17 mouse cellular contexts compared by ENCODE assay signal in the genomic region with DNA sequence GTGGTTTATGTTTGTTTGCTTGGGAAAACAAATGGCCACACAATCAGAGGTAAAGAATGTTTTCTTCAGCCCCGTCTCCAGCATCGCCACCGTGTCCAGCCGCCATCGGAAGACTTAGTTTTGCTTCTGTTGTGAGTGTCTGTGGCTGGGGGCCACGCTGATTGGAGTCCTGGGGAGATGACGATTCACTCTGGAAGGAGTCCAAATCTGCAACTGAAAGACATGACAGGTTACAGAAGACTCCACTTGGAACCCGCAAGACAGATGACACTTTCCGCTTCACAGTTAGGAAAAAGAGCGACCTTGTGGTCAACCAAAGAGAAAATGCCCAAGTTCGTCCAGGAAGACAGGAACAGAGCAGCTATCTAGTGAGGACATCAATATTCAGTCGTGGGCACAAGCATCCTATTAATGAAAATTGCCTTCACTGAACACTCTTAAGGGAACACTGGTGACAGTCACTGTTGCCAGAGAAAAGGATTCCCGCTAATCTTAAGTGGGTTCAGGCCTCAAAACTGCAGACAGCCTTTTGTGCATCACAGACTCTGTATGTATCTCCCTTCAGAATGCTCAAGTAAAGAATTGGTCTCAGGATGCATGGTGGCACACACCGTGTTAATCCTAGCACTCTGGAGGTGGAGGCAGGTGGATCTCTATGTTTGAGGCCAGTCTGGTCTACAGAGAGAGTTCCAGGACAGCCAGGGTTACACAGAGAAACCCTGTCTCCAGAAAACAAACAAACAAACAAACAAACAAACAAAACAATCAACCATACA.
DNase-seq lines count a peak whose midpoint lies in the region; ATAC-seq and TF ChIP-seq lines count a peak whose summit lies in the region.
"Had no signal": no experiment of that assay in that cellular context is flagged by ENCODE, and none has a peak within 500 bp of the region (broad histone marks: within the 10 kb centered on the region; RNA-seq: fewer than 3 reads in every experiment).

No protein-coding gene starts in this region.

- no peaks in the 10 kb centered on the region for H3K36me3 ChIP-seq in hindbrain, embryonic 10.5 days
- no peaks in the 10 kb centered on the region for H3K36me3 ChIP-seq in hindbrain, embryonic 11.5 days (ENCODE audit: control insufficient read depth, insufficient read depth, low read length)
- H3K36me3 ChIP-seq in hindbrain, embryonic 12.5 days, result no peaks in the 10 kb centered on the region
- no peaks in the 10 kb centered on the region for H3K36me3 ChIP-seq in neural tube, embryonic 12.5 days
- H3K36me3 ChIP-seq: embryonic facial prominence, embryonic 13.5 days; intestine, embryonic 15.5 days had no signal

- intact Hi-C loops in gastrocnemius, adult 2 months (cut with DNase I), result no loop called here

- 74% methylated on average over 14 of the region's 14 CpGs for WGBS in hindbrain, embryonic 10.5 days
- WGBS in hindbrain, embryonic 11.5 days, result 73% methylated on average over 14 of the region's 14 CpGs
- 60% methylated on average over 14 of the region's 14 CpGs for WGBS in hindbrain, embryonic 12.5 days
- WGBS in neural tube, embryonic 12.5 days, result 60% methylated on average over 14 of the region's 14 CpGs

- H3K4me3 ChIP-seq in hindbrain, embryonic 10.5 days, result no peak overlapping the region
- no peak overlapping the region for H3K4me3 ChIP-seq in hindbrain, embryonic 11.5 days (ENCODE audit: low read depth, low read length)
- no peak overlapping the region for H3K4me3 ChIP-seq in hindbrain, embryonic 12.5 days
- H3K4me3 ChIP-seq in neural tube, embryonic 12.5 days, result no peak overlapping the region
- H3K4me3 ChIP-seq in gastrocnemius, adult 2 months, result no peak overlapping the region
- H3K4me3 ChIP-seq: embryonic facial prominence, embryonic 13.5 days; intestine, embryonic 15.5 days; limb, embryonic 12.5 days had no signal

- no peaks in the 10 kb centered on the region for H3K9me3 ChIP-seq in hindbrain, embryonic 10.5 days
- H3K9me3 ChIP-seq in hindbrain, embryonic 11.5 days (ENCODE audit: control insufficient read depth, low read length), result no peaks in the 10 kb centered on the region
- no peaks in the 10 kb centered on the region for H3K9me3 ChIP-seq in hindbrain, embryonic 12.5 days (replicated peaks)
- H3K9me3 ChIP-seq in neural tube, embryonic 12.5 days, result no peaks in the 10 kb centered on the region
- H3K9me3 ChIP-seq: embryonic facial prominence, embryonic 13.5 days; intestine, embryonic 15.5 days; limb, embryonic 12.5 days had no signal

- no peak for TF ChIP-seq POLR2A in brain, embryonic 14.5 days (IDR thresholded peaks at IDR 0.05; ENCODE audit: borderline replicate concordance, extremely low read depth, insufficient read depth, insufficient read length, poor library complexity, severe bottlenecking)

- peaks cover 21% of the 10 kb centered on the region for H3K4me1 ChIP-seq in hindbrain, embryonic 10.5 days (replicated peaks)
- 0 out of 2 replicates have a peak, but pooled peaks cover 2% of the 10 kb centered on the region for H3K4me1 ChIP-seq in hindbrain, embryonic 11.5 days (replicated peaks; ENCODE audit: control insufficient read depth, insufficient read depth, low read length)
- peaks cover 19% of the 10 kb centered on the region for H3K4me1 ChIP-seq in hindbrain, embryonic 12.5 days
- peaks cover 13% of the 10 kb centered on the region for H3K4me1 ChIP-seq in neural tube, embryonic 12.5 days
- H3K4me1 ChIP-seq: intestine, embryonic 15.5 days had no signal

- H3K27ac ChIP-seq in hindbrain, embryonic 10.5 days, result peak overlapping the region; percentile 50; the same call in 1 of the 2 replicates
- no peak overlapping the region for H3K27ac ChIP-seq in hindbrain, embryonic 11.5 days (ENCODE audit: low read depth, low read length)
- peak overlapping the region; percentile 67 for H3K27ac ChIP-seq in hindbrain, embryonic 12.5 days
- H3K27ac ChIP-seq in neural tube, embryonic 12.5 days, result no peak overlapping the region; the same call in 1 of the 2 replicates
- H3K27ac ChIP-seq in gastrocnemius, adult 2 months, result no peak overlapping the region
- H3K27ac ChIP-seq: embryonic facial prominence, embryonic 13.5 days; intestine, embryonic 15.5 days; limb, embryonic 12.5 days had no signal

- H3K9ac ChIP-seq in hindbrain, embryonic 11.5 days (ENCODE audit: low read depth, low read length), result no peak overlapping the region
- H3K9ac ChIP-seq in hindbrain, embryonic 12.5 days, result no peak overlapping the region
- H3K9ac ChIP-seq in neural tube, embryonic 12.5 days, result no peak overlapping the region
- H3K9ac ChIP-seq: embryonic facial prominence, embryonic 13.5 days; intestine, embryonic 15.5 days; limb, embryonic 12.5 days had no signal

- no peak overlapping the region for H3K4me2 ChIP-seq in hindbrain, embryonic 11.5 days (replicated peaks; ENCODE audit: low read depth, low read length)
- no peak overlapping the region for H3K4me2 ChIP-seq in hindbrain, embryonic 12.5 days (replicated peaks)
- no peak overlapping the region for H3K4me2 ChIP-seq in neural tube, embryonic 12.5 days (replicated peaks)
- H3K4me2 ChIP-seq: embryonic facial prominence, embryonic 13.5 days; intestine, embryonic 15.5 days; limb, embryonic 12.5 days had no signal

- TF ChIP-seq CTCF in brain, embryonic 14.5 days (IDR thresholded peaks at IDR 0.05; ENCODE audit: borderline replicate concordance, extremely low read depth, insufficient read depth, insufficient read length), result no peak
- no peak for TF ChIP-seq CTCF in gastrocnemius, adult 2 months (IDR thresholded peaks at IDR 0.05)

- no peak for ATAC-seq in hindbrain, embryonic 11.5 days (ENCODE audit: low FRiP score)
- ATAC-seq in hindbrain, embryonic 12.5 days (ENCODE audit: low FRiP score), result peak; percentile 46; the same call in 1 of the 2 replicates
- ATAC-seq in neural tube, embryonic 12.5 days (ENCODE audit: low FRiP score, low read depth), result peak; percentile 48; the same call in 1 of the 2 replicates
- ATAC-seq: intestine, embryonic 15.5 days had no signal

- no peak for DNase-seq in hindbrain, embryonic 10.5 days (ENCODE audit: low spot score)
- no peak for DNase-seq in hindbrain, embryonic 11.5 days (ENCODE audit: low spot score)
- DNase-seq in brain, embryonic 14.5 days (ENCODE audit: low read depth), result peak; percentile 75
- DNase-seq in urinary bladder, postnatal 4 days (ENCODE audit: low spot score in 2 of 2), result no peak
- DNase-seq in gastrocnemius, adult 2 months, result no peak
- DNase-seq in right cerebral cortex, adult 18-20 months, result no peak
- DNase-seq: adrenal gland, postnatal 10 days; cerebellum, postnatal 14 days; kidney, postnatal 14 days; lung, postnatal 36 days; spleen, adult 18-20 months; thymus, postnatal 25 days had no signal

- peaks cover 2% of the 10 kb centered on the region; the same call in 1 of the 2 replicates for H3K27me3 ChIP-seq in hindbrain, embryonic 10.5 days (ENCODE audit: insufficient read depth, poor library complexity, severe bottlenecking)
- H3K27me3 ChIP-seq in hindbrain, embryonic 11.5 days (ENCODE audit: control insufficient read depth, insufficient read depth, low read length), result no peaks in the 10 kb centered on the region
- no peaks in the 10 kb centered on the region for H3K27me3 ChIP-seq in hindbrain, embryonic 12.5 days
- H3K27me3 ChIP-seq in neural tube, embryonic 12.5 days (replicated peaks), result no peaks in the 10 kb centered on the region
- H3K27me3 ChIP-seq: embryonic facial prominence, embryonic 13.5 days; intestine, embryonic 15.5 days; limb, embryonic 12.5 days had no signal

Comparison
In these comparisons a context has a peak if more than half of its experiments do, and no peak if none do; other contexts are left out.
1. H3K27ac ChIP-seq: peak in hindbrain, embryonic 10.5 days (single experiment) and hindbrain, embryonic 12.5 days (single experiment); none in hindbrain, embryonic 11.5 days (single experiment), neural tube, embryonic 12.5 days (single experiment) and gastrocnemius, adult 2 months (single experiment).